Mouse (Mus musculus) forebrain, embryonic 10.5 days (tissue): ENCODE results near the gene Peg3. TPM values are rescaled to one million over a fixed set of nuclear protein-coding genes. Genes with fewer than 3 reads are reported as not detected.
"Not testable (repeated sequence)": the region's sequence is repeated elsewhere in the genome, so short reads cannot be mapped to it uniquely, and the experiment has no call there.

Source experiments
- DNase-seq: peaks from one replicate; pipeline ENCODE4 v3.0.0-alpha.2; 2017; ENCODE audit warnings: low spot score; ENCODE audit errors: extremely low spot score
- H3K27ac ChIP-seq: fragments of 300-500 bp; sonication (generic); 2 replicates; pipeline ENCODE4 v1.5.1; 2016; ENCODE audit warnings: mild to moderate bottlenecking
- H3K27me3 ChIP-seq: fragments of 300-500 bp; sonication (generic); 2 replicates; pipeline ENCODE4 v1.6.1; 2016; ENCODE audit warnings: mild to moderate bottlenecking; ENCODE audit not compliant: poor library complexity, severe bottlenecking
- H3K36me3 ChIP-seq: fragments of 300-500 bp; sonication (generic); replicated peaks from 2 replicates; pipeline ENCODE4 v1.6.1; 2016; ENCODE audit warnings: mild to moderate bottlenecking, moderate library complexity
- H3K4me1 ChIP-seq: fragments of 300-500 bp; sonication (generic); 2 replicates; pipeline ENCODE4 v1.6.1; 2016
- H3K4me3 ChIP-seq: fragments of 300-500 bp; sonication (generic); 2 replicates; pipeline ENCODE4 v1.5.1; 2016; ENCODE audit warnings: mild to moderate bottlenecking, moderate library complexity
- H3K9me3 ChIP-seq: fragments of 300-500 bp; sonication (generic); 2 replicates; pipeline ENCODE4 v1.6.1; 2016; ENCODE audit warnings: mild to moderate bottlenecking, moderate library complexity
- WGBS: fragments of 180-500 bp; shearing (Covaris S2); methylation state at CpG from one replicate; pipeline ENCODE4 v1.1.7; 2016; 5-methylcytosine and 5-hydroxymethylcytosine counted together
- polyA plus RNA-seq: library from polyadenylated mRNA; unstranded; fragments of >200 nt; fragmentation: Nextera tagmentation; extraction: Ambion mirVana; gene quantifications from 2 replicates; pipeline ENCODE4 v1.2.1, GENCODE M21; 2016

Peg3 gene
- 89.4 and 101 TPM in 2 replicates for polyA plus RNA-seq

GRCm38 (mm10) chr7:6730241-6730640 is at the start of gene Peg3, which contains the start of gene Usp29:
TSS of gene Peg3 (minus strand) at chr7:6730431.
TSS of gene Usp29 (plus strand) at chr7:6730578.
- Histone ChIP-seq H3K4me3 (peak within 1 kb of the TSS; percentile 60), H3K27me3 (no peaks in the 10 kb centered on the region), H3K36me3 (peaks cover 11% of the 10 kb centered on the region), H3K4me1 (peaks cover 8% of the 10 kb centered on the region), H3K9me3 (peaks cover 43% of the 10 kb centered on the region), H3K27ac (peak within 1 kb of the TSS; percentile 88)
- 54% methylated on average over 24 of the region's 24 CpGs for WGBS
- DNase-seq = peak; percentile 87

DNA sequence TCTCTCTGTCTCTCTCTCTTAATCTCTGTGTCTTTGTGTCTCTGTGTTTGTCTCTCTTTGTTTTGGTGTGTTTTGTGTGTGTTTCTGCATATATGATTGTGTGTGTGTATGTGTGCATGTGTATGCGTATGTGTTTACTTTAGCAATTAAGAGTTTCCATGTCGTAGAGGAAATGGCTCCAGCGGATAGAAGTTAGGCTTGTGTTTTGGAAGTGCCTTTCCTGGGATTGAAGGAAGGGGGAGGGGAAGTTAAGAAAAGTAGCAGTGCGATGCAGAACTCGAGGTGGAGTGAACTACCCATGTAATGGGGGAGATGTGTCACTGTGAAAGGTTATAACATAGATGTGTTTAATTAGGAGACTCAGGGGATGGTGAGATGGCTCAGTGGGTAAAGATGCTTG is 48.9 kb upstream of the Peg3 start:
- Histone ChIP-seq H3K4me1 (peaks cover 47% of the 10 kb centered on the region), H3K9me3 (no peaks in the 10 kb centered on the region), H3K27me3 (peaks cover 41% of the 10 kb centered on the region), H3K27ac (no peak overlapping the region), H3K36me3 (no peaks in the 10 kb centered on the region), H3K4me3 (no peak overlapping the region)
- WGBS = 83% methylated on average over 5 of the region's 5 CpGs
- no peak for DNase-seq

- Histone ChIP-seq H3K36me3 (no peaks in the 10 kb centered on the region), H3K4me3 (no peak overlapping the region), H3K9me3 (no peaks in the 10 kb centered on the region), H3K27ac (peak overlapping the region; percentile 58), H3K27me3 (peaks cover 29% of the 10 kb centered on the region), H3K4me1 (peaks cover 36% of the 10 kb centered on the region)
- WGBS = 75% methylated on average over 4 of the region's 4 CpGs
- no peak for DNase-seq
Measured at GRCm38 (mm10) chr7:6777689-6778088, 47.5 kb upstream of the Peg3 start.

DNA sequence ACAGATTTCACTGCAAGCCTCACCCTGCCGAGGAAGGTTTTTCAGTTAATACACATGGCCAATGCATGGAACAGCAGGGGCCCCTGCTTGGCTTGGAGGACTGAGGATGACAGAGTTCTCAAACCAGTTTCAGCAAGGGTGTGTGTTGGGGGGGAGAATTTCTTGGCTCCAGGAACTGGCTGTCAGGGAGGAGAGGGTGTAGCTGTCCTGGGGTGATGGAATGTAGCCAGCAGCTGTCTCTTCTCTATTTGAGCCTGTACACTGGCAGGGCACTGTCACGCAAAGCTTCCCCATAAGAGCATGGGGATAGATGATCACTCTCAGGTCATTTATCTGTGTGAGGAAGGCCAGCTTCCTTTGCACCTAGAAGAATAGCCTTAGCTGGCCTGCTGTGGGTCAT is 46.9 kb upstream of the Peg3 start:
- H3K4me1 ChIP-seq = peaks cover 32% of the 10 kb centered on the region
- H3K4me3 ChIP-seq = no peak overlapping the region
- 75% methylated on average over 2 of the region's 2 CpGs for WGBS
- no peak for DNase-seq
- H3K36me3 ChIP-seq = no peaks in the 10 kb centered on the region
- H3K9me3 ChIP-seq = no peaks in the 10 kb centered on the region
- peak overlapping the region; percentile 58 for H3K27ac ChIP-seq
- peaks cover 23% of the 10 kb centered on the region for H3K27me3 ChIP-seq

DNA sequence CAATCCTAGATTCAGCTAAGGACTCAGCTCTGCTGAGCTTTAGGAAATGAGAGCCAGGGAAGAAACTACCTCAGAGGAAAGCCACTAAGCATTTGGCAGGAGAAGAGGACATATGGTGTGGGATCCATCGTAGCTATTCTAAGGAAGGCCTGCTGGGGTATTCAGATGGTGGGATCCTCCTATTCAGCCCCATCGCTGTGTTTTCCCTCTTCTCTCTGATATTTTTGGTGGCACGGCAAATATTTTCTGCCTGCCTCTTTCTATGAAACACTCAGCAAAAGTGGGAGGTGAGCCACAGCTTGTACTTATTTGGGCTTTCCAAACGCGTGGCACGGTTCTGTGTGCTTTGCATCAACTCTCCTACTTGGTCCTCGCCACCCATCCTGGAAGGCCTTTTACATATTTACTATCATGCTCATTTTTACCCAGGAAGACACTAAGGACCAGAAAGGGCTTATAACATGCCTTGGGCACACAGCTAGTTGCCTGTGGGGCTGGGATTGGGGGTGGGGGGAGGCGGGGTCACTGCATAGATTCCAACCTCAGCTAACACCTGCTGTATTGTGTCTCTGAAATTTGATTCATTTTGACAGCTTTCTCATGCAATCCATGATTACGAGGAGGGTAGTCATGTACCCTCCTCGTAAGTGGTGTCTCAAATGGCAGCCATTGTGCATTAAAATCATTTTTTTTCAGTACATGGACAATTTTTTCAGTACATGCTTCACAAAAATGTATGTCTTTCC is 46.3 kb upstream of the Peg3 start:
- H3K27me3 ChIP-seq = peaks cover 18% of the 10 kb centered on the region
- no peaks in the 10 kb centered on the region for H3K36me3 ChIP-seq
- DNase-seq = no peak
- H3K4me3 ChIP-seq = no peak overlapping the region
- WGBS = 92% methylated on average over 10 of the region's 10 CpGs
- H3K4me1 ChIP-seq = peaks cover 26% of the 10 kb centered on the region
- no peaks in the 10 kb centered on the region for H3K9me3 ChIP-seq
- H3K27ac ChIP-seq = no peak overlapping the region

DNA sequence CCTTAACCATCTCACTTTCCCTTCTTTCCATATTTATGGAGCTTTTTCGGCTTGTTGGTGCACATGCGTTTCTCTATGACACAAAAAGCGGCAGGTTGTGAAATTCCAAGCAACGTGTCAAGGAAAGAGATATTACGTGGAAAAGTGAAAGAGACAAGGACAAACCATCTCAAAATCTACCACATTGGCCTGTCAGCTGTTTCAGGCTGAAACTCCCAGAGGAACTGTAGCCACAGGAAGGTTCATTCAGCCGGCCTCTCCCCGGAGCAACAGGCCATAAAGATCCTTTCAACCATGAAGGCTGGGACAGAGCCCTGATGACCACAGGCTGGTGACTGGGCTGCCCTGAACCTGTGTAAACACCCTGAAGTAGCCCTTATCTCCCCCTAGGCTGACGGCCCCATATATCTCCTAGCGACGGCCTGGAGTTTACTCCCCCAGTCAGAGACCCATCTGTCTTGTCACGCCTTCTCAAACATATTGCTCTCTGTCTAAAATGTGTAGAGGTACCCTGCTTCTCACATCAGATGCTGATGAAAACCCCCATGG is 43.7 kb upstream of the Peg3 start:
- DNase-seq, H3K36me3 ChIP-seq, H3K27ac ChIP-seq, H3K27me3 ChIP-seq, H3K4me3 ChIP-seq, H3K9me3 ChIP-seq: not testable (repeated sequence)
- peaks cover 40% of the 10 kb centered on the region for H3K4me1 ChIP-seq
- 76% methylated on average over 11 of the region's 11 CpGs for WGBS

DNA sequence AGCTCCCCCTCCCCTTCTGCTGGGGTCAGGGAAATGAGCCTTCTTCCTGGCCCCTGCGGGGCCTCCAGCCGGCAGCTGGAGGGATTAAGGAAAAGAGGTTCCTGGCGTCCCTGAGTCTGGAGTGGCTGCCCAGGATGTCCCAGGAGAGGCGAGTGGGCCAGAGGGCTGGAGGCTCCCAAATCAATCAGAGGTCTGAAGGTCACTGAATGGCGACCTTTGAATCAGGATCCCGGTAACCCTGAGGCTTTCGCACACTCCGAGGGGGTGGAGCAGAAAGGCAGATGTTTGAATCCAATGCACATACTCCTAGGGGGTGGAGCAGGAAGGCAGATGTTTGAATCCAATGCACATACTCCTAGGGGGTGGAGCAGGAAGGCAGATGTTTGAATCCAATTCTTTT is 40.1 kb upstream of the Peg3 start:
- Histone ChIP-seq H3K27me3 (no peaks in the 10 kb centered on the region), H3K4me3 (peak overlapping the region; percentile 22), H3K36me3 (peaks cover 6% of the 10 kb centered on the region), H3K9me3 (no peaks in the 10 kb centered on the region), H3K4me1 (peaks cover 24% of the 10 kb centered on the region), H3K27ac (peak overlapping the region; percentile 71)
- WGBS = under 1% methylated on average over 8 of the region's 8 CpGs
- peak; percentile 37 for DNase-seq

- H3K9me3 ChIP-seq = no peaks in the 10 kb centered on the region
- H3K36me3 ChIP-seq = peaks cover 6% of the 10 kb centered on the region
- H3K4me3 ChIP-seq = no peak overlapping the region
- peaks cover 15% of the 10 kb centered on the region for H3K4me1 ChIP-seq
- no peak overlapping the region for H3K27ac ChIP-seq
- WGBS = 73% methylated on average over 5 of the region's 5 CpGs
- H3K27me3 ChIP-seq = no peaks in the 10 kb centered on the region
- DNase-seq = no peak
Measured at GRCm38 (mm10) chr7:6765240-6765639, 35.0 kb upstream of the Peg3 start.

- Histone ChIP-seq H3K36me3 (no peaks in the 10 kb centered on the region), H3K27me3 (no peaks in the 10 kb centered on the region), H3K9me3 (no peaks in the 10 kb centered on the region), H3K4me1 (peaks cover 14% of the 10 kb centered on the region), H3K27ac (no peak overlapping the region), H3K4me3 (no peak overlapping the region)
- no peak for DNase-seq
- 19% methylated on average over 6 of the region's 6 CpGs for WGBS
Measured at GRCm38 (mm10) chr7:6760170-6760569, 29.9 kb upstream of the Peg3 start.

GRCm38 (mm10) chr7:6759698-6760097 is 29.5 kb upstream of the Peg3 start:
- H3K27ac ChIP-seq = no peak overlapping the region
- no peaks in the 10 kb centered on the region for H3K36me3 ChIP-seq
- no peak for DNase-seq
- H3K4me1 ChIP-seq = peaks cover 14% of the 10 kb centered on the region
- H3K27me3 ChIP-seq = no peaks in the 10 kb centered on the region
- 72% methylated on average over 12 of the region's 12 CpGs for WGBS
- no peak overlapping the region for H3K4me3 ChIP-seq
- no peaks in the 10 kb centered on the region for H3K9me3 ChIP-seq

DNA sequence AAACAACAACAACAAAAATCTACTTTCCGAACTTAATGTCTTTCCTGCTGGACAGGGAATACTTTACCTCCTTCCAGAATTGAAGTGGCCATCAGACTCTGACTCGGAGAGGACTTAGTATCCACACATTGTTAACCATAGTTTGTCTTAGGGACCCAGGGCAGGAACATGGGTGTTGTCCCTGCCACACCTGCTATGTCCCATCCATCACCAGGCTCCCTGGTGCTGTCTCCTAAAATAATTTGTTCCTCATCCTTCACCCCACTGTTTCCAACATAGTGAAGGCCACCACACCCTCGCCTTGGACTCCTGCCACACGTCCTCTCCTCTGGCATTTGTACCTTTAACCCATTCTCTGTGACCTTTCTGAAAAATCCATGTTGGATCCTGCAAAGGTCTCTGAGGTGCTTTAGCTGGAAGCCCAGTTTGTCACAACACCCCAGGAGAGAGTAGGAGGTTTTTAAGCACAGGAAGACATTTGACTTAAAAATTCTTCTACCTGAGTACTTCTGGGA is 26.6 kb upstream of the Peg3 start:
- Histone ChIP-seq H3K4me1 (peaks cover 39% of the 10 kb centered on the region), H3K27me3 (no peaks in the 10 kb centered on the region), H3K9me3 (no peaks in the 10 kb centered on the region), H3K4me3 (no peak overlapping the region), H3K36me3 (no peaks in the 10 kb centered on the region), H3K27ac (no peak overlapping the region)
- DNase-seq = no peak
- 83% methylated on average over 4 of the region's 4 CpGs for WGBS

DNA sequence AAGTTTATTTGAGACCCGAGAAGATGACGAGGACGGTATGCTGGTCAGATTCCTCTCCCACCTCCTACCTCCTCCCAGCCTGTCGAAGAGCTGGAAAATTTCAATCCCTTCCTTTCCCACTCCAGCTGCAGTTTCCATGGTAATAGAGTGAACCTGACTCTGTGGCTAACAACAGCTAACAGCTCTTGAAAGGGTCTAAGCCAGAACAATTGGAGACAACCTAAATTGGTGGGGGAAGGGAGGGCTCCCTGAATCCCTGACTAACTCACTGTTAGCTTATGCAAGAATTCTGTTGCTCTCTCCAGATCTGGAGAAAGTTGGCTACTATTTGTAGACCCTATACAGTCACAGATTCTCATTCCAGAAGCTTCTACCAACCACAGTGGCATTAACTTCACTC is 23.2 kb upstream of the Peg3 start:
- WGBS = 9% methylated on average over 4 of the region's 4 CpGs
- H3K36me3 ChIP-seq = no peaks in the 10 kb centered on the region
- 0 out of 2 replicates have a peak overlapping the region, but pooled peaks have one; percentile 3 for H3K4me3 ChIP-seq
- no peaks in the 10 kb centered on the region for H3K9me3 ChIP-seq
- H3K4me1 ChIP-seq = peaks cover 47% of the 10 kb centered on the region
- peak; percentile 43 for DNase-seq
- peak overlapping the region; percentile 62 for H3K27ac ChIP-seq
- no peaks in the 10 kb centered on the region for H3K27me3 ChIP-seq

- H3K27me3 ChIP-seq = no peaks in the 10 kb centered on the region
- DNase-seq = no peak
- H3K27ac ChIP-seq = 0 out of 2 replicates have a peak overlapping the region, but pooled peaks have one; percentile 36
- H3K9me3 ChIP-seq = no peaks in the 10 kb centered on the region
- H3K4me3 ChIP-seq = no peak overlapping the region
- WGBS = 50% methylated on average over 7 of the region's 7 CpGs
- H3K4me1 ChIP-seq = peaks cover 43% of the 10 kb centered on the region
- H3K36me3 ChIP-seq = no peaks in the 10 kb centered on the region
Measured at GRCm38 (mm10) chr7:6749196-6749595, 19.0 kb upstream of the Peg3 start.
